Mouse (Mus musculus): ENCODE results near the gene Tgfbr2.

- TF ChIP-seq POLR2A (IDR thresholded peaks at IDR 0.05; ENCODE audit: borderline replicate concordance, insufficient read depth, low read length) (no peak), CTCF (IDR thresholded peaks at IDR 0.05; ENCODE audit: borderline replicate concordance, insufficient read depth, low read depth, low read length) (no peak)
These were observed 55.2 kb downstream of the Tgfbr2 start for GRCm38 (mm10) chr9:116119990-116120389.

All from cerebellum, adult 2 months (tissue).